Mouse (Mus musculus) lung, adult 2 months (tissue): ENCODE measurements at regions not wholly inside any gene's neighbourhood (a gene's known extent, or its start where the extent isn't known, plus 50 kb on each side); places are given as distances from the start of the nearest gene placed in this dataset.

Experiments
- CTCF ChIP-seq: fragments of 200-500 bp; IDR thresholded peaks from 2 replicates; pipeline ENCODE4 v1.5.1; 2011; ENCODE audit warnings: mild to moderate bottlenecking, low read length, control low read depth; ENCODE audit not compliant: insufficient read depth
- POLR2A ChIP-seq: fragments of 200-500 bp; IDR thresholded peaks from 2 replicates; pipeline ENCODE4 v1.6.1; 2011; ENCODE audit warnings: low read depth, mild to moderate bottlenecking, control low read depth, low read length, borderline replicate concordance; ENCODE audit errors: extremely low read depth

DNA sequence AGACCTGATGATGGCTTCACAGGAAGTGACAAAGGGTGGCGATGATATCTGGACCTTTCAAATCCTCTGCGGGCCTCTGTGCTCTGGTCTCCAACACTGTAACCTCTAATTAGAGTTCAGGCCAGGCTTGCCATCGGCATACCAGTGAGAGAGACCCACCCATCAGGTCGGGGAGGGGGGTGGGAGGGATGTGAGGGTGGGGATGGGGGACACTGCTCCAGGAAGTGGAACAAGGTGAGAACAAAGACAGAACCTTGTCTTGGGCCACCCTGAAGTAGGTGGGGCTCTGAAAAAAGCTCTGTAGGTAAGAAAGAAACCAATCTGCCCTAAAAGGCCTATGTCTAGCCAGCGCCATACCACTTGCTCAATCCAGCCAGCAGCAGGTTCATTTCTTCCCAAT lies 243.0 kb upstream of the Tle3 start:
- TF ChIP-seq POLR2A = no peak
- TF ChIP-seq CTCF = no peak
